Mouse (Mus musculus) midbrain, embryonic 12.5 days (tissue): ENCODE results near the gene Scfd2. TPM values are rescaled to one million over a fixed set of nuclear protein-coding genes. Genes with fewer than 3 reads are reported as not detected.
A peak's percentile ranks its signal among the peaks of the same experiment; 100 is the strongest.

Source experiments
- ATAC-seq: fragments of 200-750 bp; cut with Nextera tagmentation; 2 replicates; pipeline ENCODE4 v1.8.0; 2017; ENCODE audit warnings: low read depth, moderate TSS enrichment, moderate library complexity; ENCODE audit not compliant: low FRiP score
- H3K27ac ChIP-seq: fragments of 300-500 bp; sonication (generic); replicated peaks from 2 replicates; pipeline ENCODE4 v1.5.1; 2016; ENCODE audit warnings: mild to moderate bottlenecking
- H3K27me3 ChIP-seq: fragments of 300-500 bp; sonication (generic); 2 replicates; pipeline ENCODE4 v1.6.1; 2016; ENCODE audit warnings: mild to moderate bottlenecking
- H3K36me3 ChIP-seq: fragments of 300-500 bp; sonication (generic); 2 replicates; pipeline ENCODE4 v1.6.1; 2016
- H3K4me1 ChIP-seq: fragments of 300-500 bp; sonication (generic); 2 replicates; pipeline ENCODE4 v1.6.1; 2016
- H3K4me2 ChIP-seq: fragments of 300-500 bp; sonication (generic); replicated peaks from 2 replicates; pipeline ENCODE4 v1.6.1; 2016; ENCODE audit warnings: mild to moderate bottlenecking, moderate library complexity
- H3K4me3 ChIP-seq: fragments of 300-500 bp; sonication (generic); 2 replicates; pipeline ENCODE4 v1.5.1; 2016; ENCODE audit warnings: mild to moderate bottlenecking
- H3K9ac ChIP-seq: fragments of 300-500 bp; sonication (generic); replicated peaks from 2 replicates; pipeline ENCODE4 v1.6.1; 2016; ENCODE audit warnings: mild to moderate bottlenecking, moderate library complexity
- H3K9me3 ChIP-seq: fragments of 300-500 bp; sonication (generic); 2 replicates; pipeline ENCODE4 v1.6.1; 2016; ENCODE audit warnings: mild to moderate bottlenecking
- WGBS: fragments of 180-500 bp; shearing (Covaris S2); methylation state at CpG from one replicate; pipeline ENCODE4 v1.1.7; 2016; 5-methylcytosine and 5-hydroxymethylcytosine counted together
- polyA plus RNA-seq: library from polyadenylated mRNA; unstranded; fragments of >200 nt; fragmentation: Nextera tagmentation; extraction: Ambion mirVana; gene quantifications from 2 replicates; pipeline ENCODE4 v1.2.1, GENCODE M21; 2016

Scfd2 gene
- polyA plus RNA-seq, 1 experiment from 2014 or later, result 17.7 TPM

- no peak overlapping the region for H3K4me2 ChIP-seq
- 88% methylated on average over 4 of the region's 4 CpGs for WGBS
- peaks cover 9% of the 10 kb centered on the region for H3K4me1 ChIP-seq
- H3K9ac ChIP-seq, result no peak overlapping the region
- H3K4me3 ChIP-seq, result no peak overlapping the region
- no peak overlapping the region for H3K27ac ChIP-seq
- no peaks in the 10 kb centered on the region for H3K9me3 ChIP-seq
- peaks cover 6% of the 10 kb centered on the region; the same call in 1 of the 2 replicates for H3K36me3 ChIP-seq
- ATAC-seq, result no peak
- no peaks in the 10 kb centered on the region for H3K27me3 ChIP-seq
Measured at GRCm38 (mm10) chr5:74202515-74202914, 329.0 kb downstream of the Scfd2 start.

DNA sequence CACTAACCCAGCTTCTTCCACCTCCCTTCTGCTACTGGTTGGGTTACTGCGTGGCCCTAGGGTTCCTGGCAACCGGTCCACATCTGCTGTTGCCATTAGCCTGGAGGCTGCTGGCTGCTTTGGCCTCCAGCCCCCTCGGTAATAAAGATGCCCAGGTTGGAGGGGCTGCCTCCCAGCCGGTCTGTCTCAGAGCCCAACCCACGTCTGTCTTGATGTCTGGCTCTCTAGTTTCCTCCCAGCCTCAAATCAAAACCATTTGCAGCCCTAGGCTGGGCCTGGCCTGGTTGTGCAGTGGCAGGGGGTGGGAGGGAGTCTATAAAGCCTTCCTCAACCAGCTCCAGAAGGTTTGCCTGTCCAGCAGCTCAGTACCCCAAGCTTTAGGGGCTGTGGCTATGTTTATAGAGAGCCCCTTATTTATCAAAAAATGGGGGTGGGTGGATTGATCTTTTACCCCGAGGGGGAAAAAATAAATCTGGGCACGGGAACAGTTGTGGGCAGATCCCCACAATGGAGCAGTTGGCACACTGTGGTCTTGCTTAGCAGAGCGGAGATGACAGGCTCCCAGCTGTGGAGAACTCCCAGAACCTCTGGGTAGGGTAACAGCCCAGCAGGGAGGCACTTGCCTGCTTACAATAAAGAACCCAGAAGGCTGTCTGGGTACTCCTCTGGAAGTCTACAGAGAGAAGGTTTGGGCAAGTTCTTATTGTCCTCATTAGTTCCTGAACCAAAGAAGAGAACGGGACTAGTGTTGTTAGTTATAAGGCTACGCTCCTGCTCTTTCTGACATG lies 329.8 kb downstream of the Scfd2 start:
- Histone ChIP-seq H3K36me3 (peaks cover 6% of the 10 kb centered on the region; the same call in 1 of the 2 replicates), H3K9me3 (no peaks in the 10 kb centered on the region), H3K27ac (no peak overlapping the region), H3K4me2 (no peak overlapping the region), H3K4me1 (peaks cover 14% of the 10 kb centered on the region), H3K27me3 (no peaks in the 10 kb centered on the region; the same call in 1 of the 2 replicates), H3K4me3 (no peak overlapping the region), H3K9ac (no peak overlapping the region)
- 72% methylated on average over 10 of the region's 10 CpGs for WGBS
- no peak for ATAC-seq

GRCm38 (mm10) chr5:74200481-74200880 lies 331.1 kb downstream of the Scfd2 start:
- Histone ChIP-seq H3K4me1 (peaks cover 21% of the 10 kb centered on the region), H3K9ac (no peak overlapping the region), H3K36me3 (peaks cover 6% of the 10 kb centered on the region; the same call in 1 of the 2 replicates), H3K4me3 (no peak overlapping the region), H3K9me3 (no peaks in the 10 kb centered on the region), H3K27me3 (no peaks in the 10 kb centered on the region; the same call in 1 of the 2 replicates), H3K27ac (no peak overlapping the region), H3K4me2 (no peak overlapping the region)
- no peak for ATAC-seq
- 85% methylated on average over 8 of the region's 8 CpGs for WGBS

- Histone ChIP-seq H3K4me3 (no peak overlapping the region), H3K27me3 (no peaks in the 10 kb centered on the region; the same call in none of the 2 replicates), H3K9ac (no peak overlapping the region), H3K36me3 (peaks cover 6% of the 10 kb centered on the region; the same call in 1 of the 2 replicates), H3K27ac (no peak overlapping the region), H3K4me2 (no peak overlapping the region), H3K9me3 (no peaks in the 10 kb centered on the region), H3K4me1 (peaks cover 21% of the 10 kb centered on the region)
- 90% methylated on average over 13 of the region's 13 CpGs for WGBS
- no peak for ATAC-seq
Measured at GRCm38 (mm10) chr5:74199793-74200192, 331.8 kb downstream of the Scfd2 start.

DNA sequence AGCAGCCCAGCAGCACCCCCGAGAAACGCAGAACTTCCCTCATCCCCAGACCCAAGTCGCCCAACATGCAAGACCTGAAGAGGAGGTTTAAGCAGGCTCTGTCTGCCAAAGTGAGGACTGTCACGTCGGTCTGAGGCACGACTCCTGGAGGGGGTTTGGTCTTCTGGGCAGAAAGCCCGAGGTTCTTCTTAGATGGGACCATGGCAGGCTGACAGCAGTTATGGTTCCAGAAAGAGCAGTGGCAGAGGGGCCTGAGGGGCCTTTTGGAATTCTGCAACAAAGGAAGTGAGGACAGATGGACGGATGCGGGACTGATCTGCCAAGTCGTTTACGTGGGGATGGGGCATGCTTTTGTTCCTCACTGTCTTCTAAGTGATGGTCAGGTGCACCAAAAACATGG lies 333.1 kb downstream of the Scfd2 start:
- WGBS, result 86% methylated on average over 11 of the region's 11 CpGs
- Histone ChIP-seq H3K9ac (no peak overlapping the region), H3K9me3 (no peaks in the 10 kb centered on the region), H3K27me3 (peaks cover 10% of the 10 kb centered on the region), H3K27ac (no peak overlapping the region), H3K36me3 (peaks cover 6% of the 10 kb centered on the region; the same call in 1 of the 2 replicates), H3K4me3 (no peak overlapping the region), H3K4me1 (peaks cover 34% of the 10 kb centered on the region), H3K4me2 (no peak overlapping the region)
- ATAC-seq, result no peak

- H3K27ac ChIP-seq, result no peak overlapping the region
- H3K9ac ChIP-seq, result no peak overlapping the region
- peaks cover 6% of the 10 kb centered on the region; the same call in 1 of the 2 replicates for H3K36me3 ChIP-seq
- H3K27me3 ChIP-seq, result peaks cover 11% of the 10 kb centered on the region
- ATAC-seq, result no peak
- 87% methylated on average over 22 of the region's 22 CpGs for WGBS
- H3K4me3 ChIP-seq, result no peak overlapping the region
- peaks cover 34% of the 10 kb centered on the region for H3K4me1 ChIP-seq
- peak overlapping the region; percentile 15; the same call in 1 of the 2 replicates for H3K4me2 ChIP-seq
- H3K9me3 ChIP-seq, result no peaks in the 10 kb centered on the region
Measured at GRCm38 (mm10) chr5:74197541-74198330, 333.8 kb downstream of the Scfd2 start.

GRCm38 (mm10) chr5:74196307-74196618 lies 335.3 kb downstream of the Scfd2 start:
- 0% methylated on average over 4 of the region's 4 CpGs for WGBS
- H3K27ac ChIP-seq, result peak overlapping the region; percentile 67; the same call in 1 of the 2 replicates
- ATAC-seq, result no peak

GRCm38 (mm10) chr5:74195614-74196306 lies 335.8 kb downstream of the Scfd2 start:
- under 1% methylated on average over 27 of the region's 27 CpGs for WGBS
- Histone ChIP-seq H3K4me1 (peaks cover 34% of the 10 kb centered on the region), H3K36me3 (peaks cover 6% of the 10 kb centered on the region; the same call in 1 of the 2 replicates), H3K9me3 (no peaks in the 10 kb centered on the region), H3K27me3 (peaks cover 25% of the 10 kb centered on the region), H3K4me3 (peak overlapping the region; percentile 81), H3K27ac (peak overlapping the region; percentile 67; the same call in 1 of the 2 replicates), H3K9ac (peak overlapping the region; percentile 82), H3K4me2 (peak overlapping the region; percentile 91)
- ATAC-seq, result peak; percentile 35

More at GRCm38 (mm10) chr5:74196307-74196618, 335.3 kb downstream of the Scfd2 start:
- Histone ChIP-seq H3K36me3 (peaks cover 6% of the 10 kb centered on the region; the same call in 1 of the 2 replicates), H3K27me3 (peaks cover 21% of the 10 kb centered on the region), H3K4me2 (peak overlapping the region; percentile 91), H3K4me3 (peak overlapping the region; percentile 81), H3K9ac (no peak overlapping the region), H3K4me1 (peaks cover 34% of the 10 kb centered on the region), H3K9me3 (no peaks in the 10 kb centered on the region)

GRCm38 (mm10) chr5:74194841-74195613 lies 336.5 kb downstream of the Scfd2 start, which contains the start of gene Rasl11b:
Gene Rasl11b, plus strand, starts transcription at chr5:74195286.
- peak; percentile 94 for ATAC-seq
- Histone ChIP-seq H3K4me2 (peak within 1 kb of the TSS; percentile 91), H3K4me3 (peak within 1 kb of the TSS; percentile 81), H3K27ac (peak within 1 kb of the TSS; percentile 67; the same call in 1 of the 2 replicates), H3K27me3 (peaks cover 28% of the 10 kb centered on the region), H3K9ac (peak within 1 kb of the TSS; percentile 82), H3K9me3 (no peaks in the 10 kb centered on the region), H3K36me3 (peaks cover 6% of the 10 kb centered on the region; the same call in 1 of the 2 replicates), H3K4me1 (peaks cover 38% of the 10 kb centered on the region)
- under 1% methylated on average over 81 of the region's 82 CpGs for WGBS

DNA sequence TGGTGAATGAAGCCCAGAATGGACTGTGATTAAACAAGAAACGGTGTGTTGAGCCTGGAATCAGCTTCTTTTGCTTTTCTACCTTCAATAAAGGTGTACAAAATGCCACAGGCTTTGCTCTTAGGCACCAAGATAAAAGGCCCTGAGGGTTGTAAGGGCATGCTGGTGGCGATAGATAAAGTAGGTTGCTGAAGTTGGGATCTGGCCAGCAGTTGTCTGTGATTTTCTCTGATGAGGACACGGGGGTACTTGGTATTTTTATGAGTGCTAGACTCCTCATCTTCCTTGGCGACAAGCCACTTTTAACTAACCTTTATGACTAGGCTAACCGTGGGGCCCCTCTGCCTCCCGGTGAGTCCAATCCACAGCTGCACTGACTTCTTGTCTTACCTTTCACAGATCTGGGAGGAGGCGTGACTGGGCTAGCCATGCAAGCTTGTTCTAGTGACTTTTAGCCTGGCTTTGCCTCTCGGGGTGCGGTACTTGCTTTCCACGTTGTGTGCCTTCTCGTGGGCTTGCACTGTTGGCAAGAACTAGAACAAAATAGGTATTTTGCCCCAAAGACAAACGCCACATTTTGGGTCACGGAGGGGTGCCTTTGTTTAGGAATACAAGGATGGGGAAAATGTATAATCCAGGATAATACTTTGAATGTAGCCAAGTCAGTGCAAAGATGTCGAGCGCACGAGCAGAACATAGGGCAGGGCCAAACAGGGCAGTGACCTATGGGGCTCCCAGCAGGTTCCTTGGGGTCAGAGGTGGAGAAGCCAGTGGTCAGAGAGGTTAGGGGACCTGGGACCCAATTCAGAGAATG lies 337.3 kb downstream of the Scfd2 start:
- peak overlapping the region; percentile 81 for H3K4me3 ChIP-seq
- peaks cover 30% of the 10 kb centered on the region for H3K27me3 ChIP-seq
- H3K4me1 ChIP-seq, result peaks cover 46% of the 10 kb centered on the region
- peak overlapping the region; percentile 91 for H3K4me2 ChIP-seq
- WGBS, result 27% methylated on average over 16 of the region's 16 CpGs
- H3K9ac ChIP-seq, result peak overlapping the region; percentile 82; the same call in 1 of the 2 replicates
- no peaks in the 10 kb centered on the region for H3K36me3 ChIP-seq
- H3K9me3 ChIP-seq, result no peaks in the 10 kb centered on the region
- no peak; the same call in 1 of the 2 replicates for ATAC-seq
- H3K27ac ChIP-seq, result no peak overlapping the region
